Mouse (Mus musculus) retina, postnatal 7 days (tissue): ENCODE measurements around the gene Sun1.

Experiments
- DNase-seq: peaks from one replicate; pipeline ENCODE4 v3.0.0-alpha.2; 2012; ENCODE audit warnings: low read depth, low spot score

The Sun1 gene

GRCm38 (mm10) chr5:139199995-139200769 lies at the start of gene Sun1:
Gene Sun1, plus strand, starts transcription at chr5:139200637.
- DNase-seq = peak; percentile 94

DNA sequence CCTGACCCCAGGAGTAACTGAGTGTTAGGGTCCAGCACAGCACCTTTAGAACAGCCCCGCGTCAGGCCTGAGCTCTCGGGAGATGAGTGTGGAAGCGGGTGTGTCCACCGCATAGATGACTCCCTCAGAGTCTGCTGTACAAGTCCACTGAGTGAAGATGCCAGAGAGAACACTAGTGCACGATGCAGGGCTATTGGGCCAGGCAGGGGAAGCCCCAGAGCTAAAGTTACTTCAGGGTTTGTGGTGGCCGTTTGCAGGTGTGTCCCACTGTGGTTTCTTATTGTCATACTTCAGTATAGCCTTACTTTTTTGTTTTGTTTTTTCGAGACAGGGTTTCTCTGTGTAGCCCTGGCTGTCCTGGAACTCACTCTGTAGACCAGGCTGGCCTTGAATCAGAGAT lies 39.5 kb upstream of the Sun1 start:
- DNase-seq = no peak

DNA sequence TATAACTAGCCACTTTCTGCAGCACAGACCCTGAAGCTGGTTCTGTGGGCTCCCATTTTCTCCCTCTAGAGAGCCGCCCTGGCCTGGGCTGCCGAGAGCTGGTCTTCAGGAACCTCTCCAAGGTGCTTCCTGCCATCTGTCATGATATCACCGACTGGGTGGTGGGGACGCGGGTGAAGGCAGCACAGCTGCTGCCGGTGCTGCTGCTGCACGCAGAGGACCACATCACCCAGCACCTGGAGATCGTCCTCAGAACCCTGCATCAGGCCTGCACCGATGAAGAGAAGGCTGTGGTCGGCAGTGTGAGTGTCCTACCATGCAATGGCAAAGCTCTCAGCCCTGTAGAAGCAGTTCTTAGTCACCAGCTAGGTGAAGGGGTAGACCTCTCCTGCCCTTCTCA lies 38.8 kb upstream of the Sun1 start:
- no peak for DNase-seq

- DNase-seq = no peak
Observed at GRCm38 (mm10) chr5:139166781-139167361, 33.6 kb upstream of the Sun1 start.

DNA sequence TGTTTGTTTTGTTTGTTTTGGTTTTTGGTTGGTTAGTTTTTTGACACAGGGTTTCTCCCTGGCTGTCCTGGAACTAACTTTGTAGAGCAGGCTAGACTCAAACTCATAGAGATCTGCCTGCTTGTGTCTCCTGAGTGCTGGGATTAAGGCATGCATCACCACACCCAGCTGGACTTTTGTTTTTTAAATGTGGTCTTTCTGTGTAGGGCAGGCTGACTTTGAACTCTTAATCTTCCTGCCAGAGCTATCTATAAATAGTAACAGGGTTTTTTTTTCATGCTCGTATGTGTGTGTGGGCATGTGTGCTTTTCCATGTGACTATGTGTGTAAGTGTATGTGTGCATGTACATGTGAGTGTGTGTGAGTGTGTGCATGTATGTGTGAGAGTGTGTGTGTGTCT lies 32.9 kb upstream of the Sun1 start:
- no peak for DNase-seq

GRCm38 (mm10) chr5:139171929-139172328 lies 28.5 kb upstream of the Sun1 start:
- no peak for DNase-seq

- DNase-seq = no peak
Observed at GRCm38 (mm10) chr5:139174141-139174540, 26.3 kb upstream of the Sun1 start.

DNA sequence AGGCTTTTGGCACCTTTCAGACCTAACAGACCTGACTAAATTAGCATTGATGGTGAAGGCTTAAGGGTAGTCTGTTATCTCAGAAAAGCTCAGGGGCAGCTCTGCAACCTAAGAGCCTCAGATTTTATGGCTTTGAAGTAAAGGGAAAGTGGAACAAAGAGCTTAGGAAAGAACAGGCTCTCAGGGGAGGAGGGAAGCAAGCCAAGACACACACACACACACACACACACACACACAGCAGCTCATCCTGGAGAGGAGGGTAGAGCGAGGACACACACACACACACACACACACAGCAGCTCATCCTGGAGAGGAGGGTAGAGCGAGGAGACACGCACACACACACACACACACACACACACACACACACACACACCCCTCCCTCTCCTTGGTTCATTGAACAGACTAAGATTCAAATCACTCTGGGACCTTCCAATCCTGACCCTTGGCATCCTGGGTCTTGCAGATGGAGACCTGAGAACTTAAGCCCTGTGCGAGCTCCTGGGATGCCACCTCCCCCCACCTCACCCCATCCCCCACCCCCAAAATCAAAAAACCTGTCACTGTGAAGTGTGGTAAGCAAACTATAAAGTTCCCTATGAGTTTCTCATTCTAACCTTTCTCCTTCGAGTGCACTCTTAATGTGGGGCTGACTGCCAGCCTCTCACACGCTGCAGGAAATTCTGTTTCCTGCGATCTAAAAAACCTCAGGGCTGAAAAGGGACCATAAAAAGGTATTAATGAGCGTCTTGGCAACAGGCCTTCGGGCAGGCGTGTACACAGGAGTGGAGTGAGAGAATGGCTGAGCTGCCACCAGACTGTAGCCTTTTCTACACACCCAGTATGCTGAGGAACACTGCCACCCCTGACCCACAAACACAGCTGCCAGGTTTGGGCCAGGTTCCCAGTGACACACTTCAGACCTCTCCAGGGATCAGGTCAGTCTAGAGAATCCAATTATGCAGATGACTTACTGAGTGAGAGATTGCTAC lies 25.6 kb upstream of the Sun1 start:
- peak; percentile 39 for DNase-seq

GRCm38 (mm10) chr5:139178895-139179631 lies 21.4 kb upstream of the Sun1 start:
- peak; percentile 74 for DNase-seq

DNA sequence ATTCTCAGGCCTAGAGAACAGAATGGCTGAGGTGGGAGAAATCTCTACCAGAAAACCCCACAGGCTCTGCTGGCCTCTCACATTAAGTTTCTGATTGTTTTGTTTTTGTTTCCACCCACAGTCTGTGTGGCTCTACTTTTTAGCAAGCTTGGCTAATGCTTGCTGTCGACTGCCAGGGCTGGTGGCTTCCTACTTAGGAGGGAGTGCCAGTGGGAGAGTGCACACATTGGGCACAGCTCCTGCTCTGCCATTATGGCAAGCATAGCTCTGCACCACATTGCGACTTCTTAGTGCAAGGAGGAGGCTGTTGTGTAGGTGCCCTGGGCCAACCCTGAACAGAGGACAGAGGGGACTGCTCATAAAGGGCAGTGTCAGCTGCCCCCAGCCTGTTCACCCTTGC lies 17.3 kb upstream of the Sun1 start:
- no peak for DNase-seq

- DNase-seq = no peak
Observed at GRCm38 (mm10) chr5:139183601-139184000, 16.8 kb upstream of the Sun1 start.

GRCm38 (mm10) chr5:139184897-139185296 lies 15.5 kb upstream of the Sun1 start:
- DNase-seq = no peak

DNA sequence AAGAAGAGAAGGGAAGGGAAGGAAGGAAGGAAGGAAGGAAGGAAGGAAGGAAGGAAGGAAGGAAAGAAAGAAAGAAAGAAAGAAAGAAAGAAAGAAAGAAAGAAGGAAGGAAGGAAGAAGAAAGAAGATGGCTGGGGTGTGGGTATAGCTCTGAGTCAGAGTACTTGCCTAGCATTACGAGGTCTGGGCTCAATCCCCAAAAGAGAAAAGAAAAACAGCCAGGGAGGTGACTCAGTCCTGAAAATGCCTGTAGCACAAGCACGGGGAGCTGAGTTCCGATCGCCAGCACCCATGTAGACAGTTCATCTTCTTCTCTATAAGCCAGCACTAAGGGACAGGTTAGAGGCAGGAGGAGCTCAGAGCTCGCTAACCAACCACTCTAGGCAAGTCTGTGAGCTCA lies 10.7 kb upstream of the Sun1 start:
- no peak for DNase-seq

- DNase-seq = no peak
Observed at GRCm38 (mm10) chr5:139190958-139191357, 9.5 kb upstream of the Sun1 start.

GRCm38 (mm10) chr5:139198779-139199178 lies 1.7 kb upstream of the Sun1 start:
- DNase-seq = no peak

DNA sequence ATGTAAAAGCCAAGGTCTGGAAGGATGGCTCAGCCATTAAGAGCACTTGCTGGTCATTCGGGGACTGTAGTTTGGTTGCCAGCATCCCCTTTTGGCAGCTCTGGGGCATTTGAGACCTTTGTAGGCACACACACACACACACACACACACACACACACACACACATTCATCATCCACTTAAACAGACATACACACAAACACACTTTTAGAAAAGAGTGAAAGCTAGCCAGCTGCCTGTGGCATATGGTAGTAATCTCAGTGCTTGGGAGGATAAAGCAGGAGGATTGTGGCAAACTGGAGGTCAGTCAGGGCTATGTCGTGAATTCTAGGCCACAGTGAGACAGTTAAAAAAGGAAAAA lies 822 bp upstream of the Sun1 start:
- peak; percentile 41 for DNase-seq

DNA sequence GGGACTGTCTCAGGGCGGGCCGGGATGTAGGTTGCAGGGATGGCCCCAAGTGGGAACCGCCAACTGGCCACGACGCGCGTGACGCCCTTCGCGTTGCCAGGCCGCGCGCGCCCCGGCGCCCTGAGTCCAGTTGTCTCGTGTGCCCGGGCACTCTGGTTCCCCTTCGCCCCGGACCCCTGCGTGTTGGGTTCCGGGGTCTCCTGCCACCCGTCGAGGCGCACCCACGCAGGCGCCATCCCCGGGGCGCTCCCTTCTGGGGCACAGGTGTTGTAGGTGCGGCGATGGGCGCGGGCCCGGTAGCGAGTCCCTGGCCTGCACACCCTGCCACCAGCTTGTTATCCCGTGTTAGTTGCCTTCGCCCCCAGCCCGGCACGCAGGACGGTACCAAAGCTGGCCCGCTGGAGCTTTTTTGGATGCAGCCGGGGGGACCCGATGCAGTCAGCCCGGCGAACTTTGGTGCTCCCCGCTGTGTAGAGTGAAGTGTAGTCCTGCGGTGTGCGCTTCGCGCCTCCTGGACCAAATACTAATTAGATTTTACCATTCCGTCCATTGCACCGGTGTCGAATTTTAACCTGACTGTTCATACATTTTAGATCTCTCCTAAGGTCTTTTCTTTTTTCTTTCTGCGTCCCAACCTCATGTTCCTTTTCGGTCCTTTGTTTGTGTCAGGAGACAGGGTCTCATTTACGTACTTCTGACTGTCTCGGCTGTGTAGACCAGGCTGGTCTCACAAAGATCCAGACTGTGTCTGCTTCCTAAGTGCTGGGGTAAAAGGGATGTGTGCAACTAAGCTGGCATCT lies 533 bp downstream of the Sun1 start:
- DNase-seq = no peak

GRCm38 (mm10) chr5:139202127-139202526 lies 1.7 kb downstream of the Sun1 start:
- DNase-seq = no peak

DNA sequence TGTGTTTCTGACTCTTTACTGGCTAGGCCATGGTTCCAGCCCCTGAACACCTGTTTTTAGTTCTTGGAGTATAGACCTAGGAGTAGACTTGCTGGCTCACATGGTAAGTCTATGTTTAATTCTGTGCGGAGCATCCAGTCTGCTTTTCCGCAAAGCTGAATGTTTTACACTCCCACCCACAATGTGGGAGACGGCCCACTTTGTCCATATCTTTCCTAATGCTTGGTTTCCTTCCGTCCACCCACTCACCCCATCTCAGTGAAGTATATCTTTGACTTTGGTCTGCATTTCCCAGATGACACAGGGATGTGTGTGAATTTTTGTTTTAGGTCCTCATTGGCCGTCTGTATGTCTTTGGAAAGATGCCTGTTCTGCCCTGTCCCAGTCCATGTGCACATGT lies 2.9 kb downstream of the Sun1 start:
- DNase-seq = no peak

GRCm38 (mm10) chr5:139206081-139206480 lies 5.6 kb downstream of the Sun1 start:
- no peak for DNase-seq

DNA sequence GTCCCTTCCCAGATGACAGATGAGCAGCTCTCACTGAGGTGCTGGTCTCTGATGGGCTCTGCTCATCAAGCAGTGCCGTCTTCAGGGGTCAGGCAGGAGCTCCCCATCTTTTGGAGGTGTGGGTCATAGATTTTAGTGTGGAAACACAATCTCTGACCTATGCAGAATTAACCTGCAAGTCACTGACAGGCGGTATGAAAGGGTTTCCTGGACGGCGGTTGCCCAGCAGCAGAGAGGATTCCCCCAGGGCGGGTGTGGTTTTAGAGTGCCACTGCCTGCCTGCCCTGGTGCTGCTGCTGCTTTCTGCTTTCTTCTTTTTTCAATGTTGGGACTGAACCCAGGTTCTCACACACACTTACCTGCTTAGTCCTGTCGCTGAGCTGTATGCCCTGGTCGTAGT lies 6.1 kb downstream of the Sun1 start:
- DNase-seq = no peak
